Mouse (Mus musculus) adrenal gland, adult (tissue): ENCODE data around the gene Bpgm.
A peak's percentile ranks its signal among the peaks of the same experiment; 100 is the strongest.

Experiments
- DNase-seq, 2 experiments: peaks; one replicate each; pipeline ENCODE4 v3.0.0; 2022 to 2023; ENCODE audit warnings: low spot score in 1 of 2; ENCODE audit not compliant: inconsistent age in 2 of 2

Gene Bpgm

DNA sequence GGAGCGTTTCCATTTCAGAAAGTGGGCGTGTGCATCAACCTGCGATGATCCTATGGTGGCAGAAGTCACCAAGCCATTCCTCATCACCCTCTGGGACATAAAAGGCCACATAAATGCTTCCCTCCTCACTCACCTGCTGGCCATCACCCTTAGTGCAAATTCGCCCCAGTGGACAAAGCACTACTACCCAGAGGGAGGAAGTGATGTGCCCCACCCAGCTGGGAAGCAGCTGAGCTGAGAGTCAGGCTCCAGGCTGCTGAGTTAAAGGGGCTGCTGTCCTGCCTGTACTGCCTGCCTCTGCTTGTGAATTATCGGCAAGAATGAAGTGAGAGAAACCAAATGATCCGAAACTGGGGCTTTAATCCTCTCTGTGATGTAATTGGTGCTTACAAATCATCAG is 49.9 kb downstream of the Bpgm start:
- DNase-seq = no peak

DNA sequence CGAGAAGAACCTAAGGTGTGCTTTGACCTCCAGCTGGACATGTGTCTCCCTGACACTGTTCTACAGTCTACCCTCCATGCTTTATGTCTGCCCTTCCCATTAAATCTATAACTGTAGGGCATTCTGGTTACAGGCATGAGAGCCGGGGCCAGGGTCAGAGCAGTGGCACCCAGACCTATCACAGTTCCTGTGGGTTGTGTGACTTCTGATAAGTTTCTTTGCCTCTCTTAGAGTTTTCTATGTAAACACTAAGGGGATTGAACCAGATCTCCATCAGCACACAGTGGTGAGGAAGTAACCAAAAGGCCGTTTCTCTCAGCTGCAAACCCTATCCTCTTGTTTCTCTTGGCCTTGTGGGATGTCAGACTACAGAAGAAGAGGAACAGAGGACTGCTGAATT is 50.4 kb downstream of the Bpgm start:
- no peak for DNase-seq

DNA sequence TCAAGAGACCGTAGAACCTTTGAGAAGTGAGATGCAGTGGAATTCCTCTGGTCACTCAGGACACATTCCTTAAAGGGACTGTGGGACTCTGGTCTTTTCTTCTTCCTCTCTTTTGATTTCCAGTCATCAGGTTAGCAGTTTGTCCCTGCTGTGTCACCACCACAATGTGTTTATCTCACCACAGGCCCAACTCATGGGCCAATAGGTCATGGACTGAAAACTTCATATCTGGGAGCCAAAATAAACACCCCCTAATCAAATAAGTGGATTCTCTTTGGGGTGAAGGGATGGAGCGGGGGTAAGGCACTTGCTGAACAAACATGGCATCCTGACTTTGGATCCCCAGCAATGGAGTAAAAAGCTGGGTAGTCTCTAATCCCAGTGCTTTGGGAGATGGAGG is 52.1 kb downstream of the Bpgm start:
- DNase-seq = no peak

DNA sequence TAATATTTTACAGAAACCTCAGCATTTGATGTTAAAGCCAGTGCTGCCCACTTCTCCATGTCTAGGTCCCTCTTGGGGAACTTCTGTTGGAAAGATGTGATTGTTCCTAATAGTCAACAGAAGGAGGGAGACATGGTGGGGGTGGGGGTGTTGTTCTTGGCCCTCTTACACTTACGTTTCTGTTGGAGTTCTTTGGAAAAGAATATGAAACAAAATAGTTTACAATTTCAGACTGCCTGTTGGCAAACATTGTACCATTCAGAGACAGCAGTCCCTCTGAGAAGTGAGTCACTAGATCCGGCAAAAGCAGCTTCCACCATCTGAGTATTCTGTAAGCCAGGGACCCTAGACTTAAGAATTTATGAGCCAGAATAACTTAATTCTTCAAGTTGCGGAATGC is 54.0 kb downstream of the Bpgm start:
- no peak for DNase-seq

DNA sequence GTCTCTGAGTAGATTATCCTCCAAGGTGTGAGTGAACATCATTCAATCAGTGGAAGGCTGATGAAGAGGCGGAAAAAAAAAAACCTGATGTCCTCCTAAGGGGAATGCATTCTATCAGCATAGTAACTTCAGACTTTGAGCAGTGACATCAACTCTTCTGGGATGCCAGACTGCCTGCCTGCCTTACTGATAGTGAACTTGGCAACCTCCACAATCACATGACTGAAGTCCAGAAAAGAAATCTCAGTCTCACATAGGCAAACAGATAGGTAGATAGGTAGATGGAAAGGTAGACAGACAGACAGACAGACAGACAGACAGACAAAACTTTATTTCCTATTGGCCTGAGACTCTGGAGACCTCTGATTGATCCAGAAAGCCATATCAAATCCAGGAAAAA is 57.0 kb downstream of the Bpgm start:
- DNase-seq = no peak

DNA sequence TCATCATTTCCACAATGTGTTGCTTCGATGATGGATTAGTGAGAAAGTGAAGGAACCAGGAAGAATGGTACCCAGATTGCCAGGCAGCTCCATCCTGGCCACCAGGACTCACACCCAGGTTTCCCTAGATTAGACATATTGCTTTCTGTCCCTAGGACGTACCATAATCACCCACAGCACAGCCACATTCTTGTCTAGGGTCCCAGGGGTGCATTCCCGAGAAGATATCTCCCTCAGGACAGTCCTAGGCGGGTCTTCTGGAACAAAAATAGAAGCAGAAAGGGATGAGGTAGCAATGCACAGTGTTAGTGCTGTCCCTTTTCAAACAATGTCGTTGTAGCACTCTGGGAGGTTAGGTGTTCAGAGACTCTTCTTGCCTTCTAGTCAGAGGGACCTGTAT is 57.9 kb downstream of the Bpgm start:
- DNase-seq = no peak

DNA sequence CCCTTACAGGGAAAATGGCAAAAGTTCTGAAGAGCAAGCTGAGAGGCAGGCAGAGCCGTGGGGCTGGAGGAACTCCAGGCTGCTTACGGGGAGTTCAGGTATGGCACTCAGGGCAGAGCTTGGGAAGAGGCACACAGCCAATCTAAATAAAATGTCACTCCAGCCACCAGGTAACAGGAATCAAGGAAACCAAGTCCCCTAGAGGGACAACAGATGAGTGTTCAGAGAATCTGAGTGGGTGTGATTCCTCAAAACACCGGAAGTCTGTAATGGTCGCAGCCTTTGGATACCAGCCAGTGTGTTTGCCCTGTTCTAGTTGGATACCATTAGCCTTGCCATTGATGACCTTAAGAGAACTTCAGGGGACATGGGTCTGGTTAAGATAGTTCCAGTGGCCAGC is 66.9 kb downstream of the Bpgm start:
- DNase-seq = no peak

DNA sequence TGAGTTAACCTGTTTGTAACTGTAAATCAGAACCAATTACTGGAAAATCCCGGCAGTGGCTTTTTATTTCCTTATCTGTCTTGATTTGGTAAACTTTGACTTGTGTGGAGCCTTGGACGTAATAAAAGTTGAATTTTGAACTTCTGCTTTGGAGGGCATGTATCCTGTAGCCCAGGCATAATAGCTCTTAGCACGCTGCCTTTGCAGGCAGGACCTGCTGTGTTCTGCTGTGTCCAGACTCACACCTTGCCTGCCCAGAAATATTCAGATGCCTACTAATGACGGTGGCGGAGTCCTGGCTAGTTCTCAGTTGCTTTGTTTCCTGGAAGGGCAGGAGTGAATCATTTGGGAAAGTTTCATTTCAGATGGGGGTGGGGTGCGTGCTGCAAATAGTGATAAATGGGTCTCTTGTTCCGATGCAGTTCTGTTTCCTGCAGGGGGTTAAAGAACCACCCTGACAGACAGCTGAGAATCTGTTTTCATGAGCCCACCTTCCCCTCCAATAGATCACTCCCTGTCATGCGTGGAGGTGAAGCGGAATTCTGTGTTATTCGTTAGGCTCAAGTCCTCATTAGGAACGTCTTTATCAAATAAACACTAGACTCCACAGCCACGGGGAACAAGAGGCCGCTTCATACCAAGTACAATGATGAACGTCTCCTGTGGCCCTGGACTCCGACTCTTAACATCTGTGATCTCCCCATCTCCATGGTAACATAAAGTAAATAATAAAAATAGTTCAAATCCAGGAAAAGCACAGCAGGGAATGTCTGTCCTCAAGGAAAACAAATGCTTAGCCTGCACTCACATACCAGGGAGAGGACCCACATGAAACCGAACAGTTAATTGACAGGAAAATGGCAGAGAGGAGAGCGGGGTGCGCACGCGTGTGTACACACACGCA is 67.5 kb downstream of the Bpgm start:
- DNase-seq = peak; percentile 33 to 84

DNA sequence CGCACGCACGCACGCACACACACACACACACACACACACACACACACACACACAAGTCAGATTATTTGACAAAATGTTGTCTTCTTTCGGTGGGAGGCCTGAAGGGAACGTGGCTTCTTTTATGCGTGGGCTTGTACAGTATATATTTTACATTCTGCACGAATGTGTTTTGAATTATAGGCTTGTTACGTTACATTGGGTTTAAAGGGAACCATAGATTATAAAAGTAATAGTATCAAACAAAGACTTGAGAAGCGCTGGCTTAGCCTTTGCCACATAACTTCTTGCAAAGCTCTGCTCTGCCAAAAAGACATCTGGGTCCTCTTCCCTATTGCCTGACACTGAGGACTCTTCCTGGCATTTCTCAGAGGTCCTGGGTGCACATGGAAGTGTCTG is 68.2 kb downstream of the Bpgm start:
- no peak for DNase-seq

DNA sequence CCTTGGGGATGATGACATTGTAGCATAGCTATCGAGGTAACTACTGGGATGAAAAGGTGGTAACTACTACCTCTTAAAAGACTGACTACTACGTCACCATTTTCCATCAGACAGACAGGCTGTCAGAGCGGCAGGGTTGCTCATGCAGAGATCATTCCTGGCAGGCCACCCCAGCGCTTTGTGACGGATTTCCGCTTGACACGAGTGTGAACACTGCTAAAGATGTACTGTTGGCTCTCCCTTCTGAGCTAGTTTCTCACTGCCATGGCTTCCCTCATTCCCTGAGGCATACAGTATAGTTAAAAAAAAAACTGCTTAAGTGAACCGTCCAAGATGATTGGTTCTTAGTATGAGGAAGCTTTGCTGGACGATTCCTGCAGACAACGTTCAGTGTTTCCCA is 69.3 kb downstream of the Bpgm start:
- DNase-seq = no peak

DNA sequence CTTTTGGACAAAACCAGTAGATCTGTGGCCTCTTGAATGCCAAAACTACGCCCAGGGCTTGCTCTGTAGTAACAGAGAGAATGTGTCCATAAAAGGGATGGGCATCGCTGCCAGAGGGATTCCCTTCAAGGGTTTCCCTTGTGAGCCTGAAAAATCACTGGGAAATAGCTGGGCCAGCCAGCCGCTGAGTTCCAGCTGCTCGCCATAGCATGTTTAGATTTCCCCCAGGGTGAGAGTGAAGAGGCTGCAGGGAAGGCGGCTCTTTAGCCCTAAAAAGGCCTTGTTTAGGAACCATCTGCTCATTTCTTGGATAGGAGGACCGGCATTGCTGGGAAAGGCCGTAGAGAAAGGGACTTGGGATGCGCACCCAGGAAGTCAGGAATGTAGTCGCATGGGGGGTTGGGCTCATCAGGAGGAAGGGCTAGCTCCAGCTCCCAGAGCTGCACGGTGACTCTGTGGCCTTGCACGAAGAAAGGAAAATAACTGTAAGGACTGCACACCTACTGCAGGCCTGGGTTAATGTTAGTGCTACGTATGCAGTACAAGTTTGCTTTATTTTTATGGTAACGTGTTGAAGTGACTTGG is 72.5 kb downstream of the Bpgm start:
- DNase-seq = no peak

DNA sequence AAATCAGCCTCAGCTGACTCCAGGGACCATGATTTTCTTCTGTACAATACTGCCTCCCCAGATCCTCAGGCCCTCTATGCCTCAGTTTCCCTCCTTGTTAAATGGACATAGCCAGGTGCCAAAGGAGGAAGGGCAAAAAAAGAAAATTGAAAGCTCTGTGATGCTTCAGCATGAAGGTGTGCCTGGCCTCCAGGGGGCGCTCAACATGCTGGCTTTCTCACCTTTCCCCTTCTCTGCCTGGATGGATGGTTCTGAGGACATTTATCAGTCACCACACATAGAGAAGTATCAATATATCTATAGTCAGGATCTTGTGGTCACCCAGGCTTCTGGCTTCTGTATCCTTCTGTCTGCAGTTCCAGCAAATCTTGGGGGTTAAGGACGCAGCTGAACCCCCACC is 73.0 kb downstream of the Bpgm start:
- peak; percentile 54 to 83 for DNase-seq

DNA sequence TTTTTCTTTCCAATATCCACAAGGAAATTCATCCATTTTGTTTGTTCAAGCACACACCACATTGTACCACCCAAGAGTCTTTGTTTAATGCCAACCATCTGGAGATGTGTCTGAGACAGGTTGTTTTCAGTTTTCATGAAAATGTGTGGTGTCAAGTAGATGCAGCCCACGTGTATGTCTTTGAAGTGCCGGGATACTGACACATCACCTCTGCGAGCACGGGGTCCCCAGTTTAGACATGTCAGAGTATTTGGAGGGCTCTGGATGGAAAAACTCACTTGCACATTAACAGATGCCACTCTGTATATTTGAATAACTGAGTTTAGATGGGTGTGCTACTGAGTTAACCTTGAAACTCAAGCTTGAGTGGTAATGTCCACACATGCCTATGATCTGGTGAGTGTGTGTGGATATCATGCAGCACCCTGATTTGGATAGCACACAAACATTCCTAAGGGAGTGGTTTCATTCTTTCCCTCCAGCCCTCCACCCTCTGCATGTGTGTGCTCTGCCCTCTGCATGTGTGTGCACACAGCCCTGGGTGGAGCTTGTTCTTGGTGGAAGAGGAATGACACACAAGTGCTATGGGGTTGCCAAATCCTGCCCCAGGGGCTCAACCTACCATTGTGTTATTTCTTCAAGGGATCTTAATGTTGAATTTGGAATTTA is 76.6 kb downstream of the Bpgm start:
- no peak for DNase-seq

DNA sequence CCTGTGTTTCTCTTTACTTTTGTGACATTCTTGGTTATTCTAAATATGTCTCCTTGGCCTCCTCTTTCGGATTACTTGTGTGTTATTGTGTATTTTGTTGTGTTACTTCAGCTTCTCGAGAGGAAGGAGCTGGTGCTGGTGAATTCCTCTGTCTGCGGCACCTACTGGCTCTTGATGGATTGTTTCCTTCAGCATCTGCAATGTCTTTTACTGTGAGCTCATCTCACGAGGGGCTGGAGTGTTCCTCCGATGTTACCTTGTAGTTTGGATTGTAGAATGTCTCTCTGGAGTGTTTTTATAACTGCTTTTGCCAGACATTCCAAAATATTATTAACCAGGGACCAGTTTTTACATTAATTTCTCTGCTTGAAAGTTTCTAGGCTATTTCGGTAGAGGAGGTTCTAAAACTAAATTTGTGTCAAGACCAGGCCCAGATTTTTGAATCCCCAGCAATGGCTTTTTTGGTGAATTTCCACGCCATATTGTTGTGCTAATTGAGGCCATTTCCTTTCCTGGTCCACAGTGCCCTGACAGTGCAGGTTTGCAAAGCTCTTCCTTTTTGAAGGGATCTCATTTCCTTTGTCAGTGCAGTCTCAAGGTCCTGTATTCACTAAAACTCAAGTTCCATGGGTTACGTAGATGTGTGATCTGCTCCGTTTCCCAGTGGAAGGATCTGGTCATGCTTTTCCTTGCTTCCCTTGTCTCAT is 78.4 kb downstream of the Bpgm start:
- DNase-seq = no peak
